Mouse (Mus musculus) T-helper 2 cell (primary cell): Measurements from ENCODE around the gene Ubald1.

Experiments
- in situ Hi-C: fragments of 300-600 bp; cut with MboI, MseI; formaldehyde crosslinking; loops from one replicate; pipeline ENCODE4 v1.15.1; 2025; ENCODE audit warnings: high pct_unique_total_duplicates

Ubald1 gene

GRCm38 (mm10) chr16:4899711-4900110 is 19.6 kb upstream of the Ubald1 start:
- in situ Hi-C loops = no loop called here

DNA sequence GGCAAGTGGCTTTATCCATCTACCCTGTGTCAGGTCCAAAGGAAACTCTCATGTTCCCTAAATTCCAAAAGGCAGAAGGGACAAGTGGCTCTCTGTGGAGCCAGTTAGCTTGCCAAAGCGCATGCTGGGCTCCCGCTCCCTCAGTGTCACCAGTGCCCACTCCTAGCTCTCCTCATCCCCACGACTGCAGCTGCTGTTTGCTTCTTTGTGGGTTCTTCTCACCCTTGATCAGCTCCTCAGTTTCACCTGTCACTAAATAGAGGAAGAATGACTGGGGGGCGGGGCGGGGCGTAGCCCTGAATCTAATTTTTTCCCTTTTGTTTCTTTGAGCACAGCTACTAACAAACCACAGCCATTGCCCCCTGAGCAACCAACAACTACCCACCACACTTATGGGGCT is 18.8 kb upstream of the Ubald1 start:
- in situ Hi-C loops = no loop called here

GRCm38 (mm10) chr16:4897146-4897730 is 17.1 kb upstream of the Ubald1 start:
- in situ Hi-C loops = no loop called here

DNA sequence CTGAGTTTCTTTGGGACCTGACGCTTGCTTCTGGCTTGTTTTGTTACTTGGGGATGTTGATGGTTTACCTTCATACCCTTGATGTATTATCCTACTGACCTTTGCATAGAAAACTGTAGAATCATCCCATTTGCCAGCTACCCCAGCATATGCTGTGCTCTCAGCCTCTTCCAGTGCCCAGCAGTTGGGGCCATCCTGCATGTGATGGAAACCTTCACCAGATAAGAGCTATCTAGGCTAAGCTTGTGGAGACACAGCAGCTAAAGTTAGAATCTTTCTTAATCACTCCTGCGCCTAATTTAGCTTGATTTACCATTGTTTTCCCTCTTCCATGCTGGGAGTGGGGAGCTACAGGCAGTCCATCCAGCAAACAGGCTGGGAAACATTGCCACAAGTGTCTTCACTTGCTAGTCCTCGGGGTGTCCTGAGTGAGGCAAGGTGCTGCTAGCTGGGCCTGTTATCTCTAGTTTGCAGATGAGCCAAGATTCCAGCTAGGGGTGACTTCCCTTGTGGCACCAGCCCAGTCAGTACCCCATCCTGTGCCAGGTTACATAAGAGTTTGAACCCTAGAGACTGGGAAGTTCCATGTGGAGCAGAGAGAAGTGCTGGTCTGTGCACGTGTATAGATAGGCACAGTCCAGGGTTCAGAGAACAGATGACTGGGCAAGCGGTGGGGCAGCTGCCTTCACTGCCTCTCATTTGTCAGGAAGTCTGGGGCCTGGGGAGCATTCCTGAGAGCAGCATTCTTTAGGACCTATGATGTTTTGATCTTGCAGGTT is 16.3 kb upstream of the Ubald1 start:
- in situ Hi-C loops = no loop called here

DNA sequence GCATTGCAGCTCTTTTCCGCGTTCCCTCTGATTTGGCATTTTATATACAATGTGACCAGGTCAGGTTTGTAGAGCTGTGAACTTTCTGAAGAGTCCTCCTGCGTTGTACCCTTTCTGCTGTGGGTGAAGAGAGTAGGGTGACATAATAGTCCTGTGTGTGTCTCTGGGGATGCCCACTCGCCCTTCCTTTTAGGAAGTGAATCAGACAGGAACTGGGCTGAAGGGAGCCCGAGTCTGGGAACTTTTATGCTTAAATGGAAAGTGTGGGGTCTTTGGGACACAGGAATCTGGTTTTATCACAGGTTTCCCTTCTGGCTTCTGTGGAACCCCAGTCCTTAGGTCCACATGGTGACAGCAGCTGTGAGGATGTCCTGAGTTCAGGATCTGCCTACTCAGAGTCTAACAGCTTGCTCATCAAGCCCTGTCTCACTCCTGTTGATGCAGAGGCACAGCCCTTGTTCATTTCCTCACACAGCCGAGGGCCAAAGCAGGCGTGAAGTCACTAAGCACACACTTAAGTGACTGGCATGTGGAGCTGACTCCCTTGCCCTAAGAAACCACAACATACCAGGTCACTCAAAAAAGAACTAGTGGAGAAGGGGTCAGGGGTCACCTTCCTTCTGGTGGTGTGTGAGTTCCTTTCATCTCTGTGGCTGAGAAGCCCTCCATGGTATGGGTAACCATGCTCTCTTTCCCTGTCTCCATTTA is 14.2 kb upstream of the Ubald1 start:
- in situ Hi-C loops = no loop called here

DNA sequence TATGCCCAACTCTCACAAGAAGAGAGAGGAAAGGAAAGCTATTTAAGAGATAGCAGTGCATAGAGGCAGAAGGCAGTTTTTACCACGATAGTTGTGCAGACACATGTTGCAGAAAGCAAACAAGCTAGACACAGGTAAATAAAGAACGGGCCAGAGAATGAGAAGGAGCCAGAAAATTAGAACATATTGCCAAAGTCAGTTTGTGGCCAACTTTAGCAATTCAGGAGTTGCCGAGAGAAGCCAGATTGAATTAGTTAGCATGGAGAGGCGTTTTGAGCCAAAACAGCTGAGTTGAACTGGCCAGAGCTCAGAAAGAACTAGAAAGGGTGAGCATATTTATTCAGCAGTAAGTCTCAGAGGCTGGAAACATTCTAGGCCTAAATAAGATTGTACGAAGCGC is 12.1 kb upstream of the Ubald1 start:
- in situ Hi-C loops = no loop called here

- in situ Hi-C loops = no loop called here
Measured at GRCm38 (mm10) chr16:4890201-4890709, 10.1 kb upstream of the Ubald1 start.

DNA sequence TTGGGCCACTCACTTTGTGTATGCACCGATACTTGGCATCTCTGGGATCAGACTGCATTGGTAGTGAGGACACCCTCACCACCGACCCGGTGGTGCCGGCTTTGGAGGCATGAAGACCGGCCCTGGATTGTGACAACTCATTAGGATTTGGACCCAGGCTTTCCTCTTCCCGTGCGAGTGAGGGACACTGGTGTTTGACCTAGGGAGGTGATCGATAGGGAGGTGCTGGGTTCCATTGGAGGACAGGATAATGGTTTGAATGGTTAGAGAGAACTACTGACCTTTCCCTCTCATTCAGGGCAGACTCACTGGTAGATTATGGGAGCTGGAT is 6.5 kb upstream of the Ubald1 start:
- in situ Hi-C loops = no loop called here

DNA sequence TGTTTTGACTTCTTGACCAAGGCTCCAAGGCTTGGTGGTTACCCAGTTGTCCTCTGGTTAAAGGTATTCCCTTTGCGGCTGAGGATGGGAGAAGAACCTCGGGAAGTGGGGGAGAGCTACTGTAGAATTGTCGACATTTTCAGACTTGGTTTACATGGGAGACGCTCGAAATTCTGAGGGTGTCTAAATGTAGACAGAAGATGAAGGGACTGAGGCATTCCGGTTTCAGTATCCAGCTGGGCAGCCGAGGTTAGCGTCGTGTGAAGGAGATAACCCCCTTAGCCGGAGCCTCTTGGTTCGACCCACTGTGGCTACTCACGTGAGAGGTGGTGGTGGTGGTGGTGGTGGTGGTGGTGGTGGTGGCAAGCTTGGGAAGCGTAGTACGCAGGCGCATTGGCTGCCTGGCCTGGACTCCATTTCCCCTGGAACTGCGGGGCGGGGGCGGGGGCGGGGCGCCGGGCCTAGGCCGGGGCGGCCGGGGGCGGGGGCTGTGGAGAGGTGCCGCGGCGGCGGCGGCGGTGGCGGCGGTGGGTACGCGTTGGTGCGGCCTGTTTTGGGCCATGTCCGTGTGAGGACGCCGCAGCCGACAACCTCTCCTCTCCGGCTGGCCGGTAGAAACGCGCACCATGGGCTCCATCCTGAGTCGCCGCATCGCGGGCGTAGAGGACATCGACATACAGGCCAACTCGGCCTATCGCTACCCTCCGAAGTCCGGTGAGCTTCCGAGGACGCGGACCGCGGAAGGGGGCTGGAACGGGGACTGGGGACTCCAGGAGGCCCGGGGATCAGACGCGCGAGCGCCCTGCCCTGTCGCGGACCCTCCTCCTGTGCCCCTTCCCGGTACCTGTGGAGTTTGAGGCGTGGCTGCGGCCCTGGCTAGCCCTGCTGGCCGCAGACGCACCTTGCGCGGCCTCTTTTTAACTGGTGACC is 5.9 kb upstream of the Ubald1 start, which contains the start of gene Mgrn1:
Gene Mgrn1, plus strand, starts transcription at position 490 of the 930 bp plus-strand sequence.
- in situ Hi-C loops = no loop called here

DNA sequence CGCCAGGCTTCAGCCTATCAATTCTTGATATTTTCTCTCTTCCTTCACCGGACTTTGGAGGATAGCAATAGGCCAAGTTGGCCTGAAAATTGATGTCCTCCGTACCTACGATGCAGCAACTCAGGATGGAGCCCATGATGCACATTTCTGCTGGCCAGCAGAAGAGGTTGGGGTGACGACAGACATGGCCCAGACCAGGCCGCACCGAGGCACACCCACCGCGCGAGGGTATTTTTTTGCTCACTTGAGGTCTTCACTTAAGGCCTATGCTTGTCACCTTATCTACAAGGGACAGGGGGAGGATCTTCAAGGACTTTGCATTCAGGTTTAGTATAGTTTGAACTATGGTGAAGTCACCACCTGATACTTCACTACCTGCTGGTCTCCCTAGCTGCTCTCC is 4.8 kb upstream of the Ubald1 start:
- in situ Hi-C loops = no loop called here

- in situ Hi-C loops = no loop called here
Measured at GRCm38 (mm10) chr16:4881400-4882351, 1.6 kb upstream of the Ubald1 start.

DNA sequence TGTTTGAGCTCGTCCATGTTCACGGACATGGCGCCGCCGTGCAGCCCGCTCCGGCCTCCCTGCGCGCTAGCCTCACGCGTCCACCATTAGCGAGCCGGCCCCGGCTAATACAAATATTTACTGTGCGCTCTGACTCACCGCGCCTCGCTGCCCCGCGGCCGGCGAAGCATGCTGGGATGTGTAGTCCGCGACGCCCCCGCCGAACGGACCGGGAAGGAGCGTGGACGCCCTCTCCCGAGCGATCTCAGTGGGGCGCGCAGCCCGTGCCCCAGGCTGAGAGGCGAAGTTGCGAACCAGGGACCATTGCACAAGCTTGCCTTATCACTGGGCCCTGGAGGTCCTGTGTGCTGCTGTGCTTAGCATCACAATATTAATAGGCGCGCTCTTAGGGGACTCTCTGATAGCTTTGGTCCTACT is 399 bp downstream of the Ubald1 start:
- in situ Hi-C loops = no loop called here

DNA sequence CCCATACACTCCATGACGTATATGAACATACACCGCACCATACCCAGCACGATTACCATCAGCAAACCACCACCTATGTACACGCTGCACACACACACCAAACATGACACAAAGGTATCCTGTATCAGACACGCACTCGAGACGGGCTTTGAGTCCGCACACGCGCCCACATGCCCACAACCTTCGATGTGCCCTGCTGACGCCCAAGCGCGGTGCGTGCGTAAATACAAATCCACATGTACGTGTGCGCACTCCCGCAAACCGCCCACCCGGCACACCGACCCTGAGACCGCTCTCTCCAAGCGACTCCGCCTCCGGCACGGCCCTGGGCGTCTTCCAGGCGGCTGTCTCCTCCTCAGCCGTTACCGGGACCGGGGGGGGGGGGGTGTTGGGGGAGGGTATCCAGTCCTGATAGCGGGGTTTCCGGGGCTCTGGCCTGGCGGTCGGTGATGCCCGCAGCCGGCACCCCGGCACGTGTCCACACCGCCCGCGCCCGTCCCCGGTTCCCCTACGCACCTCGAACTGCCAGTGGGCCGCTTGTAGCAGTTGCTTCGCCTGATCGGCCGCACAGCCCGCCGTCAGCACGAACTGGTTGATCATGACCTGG is 911 bp downstream of the Ubald1 start:
- in situ Hi-C loops = no loop called here

- in situ Hi-C loops = no loop called here
Measured at GRCm38 (mm10) chr16:4878192-4878885, 1.8 kb downstream of the Ubald1 start.

DNA sequence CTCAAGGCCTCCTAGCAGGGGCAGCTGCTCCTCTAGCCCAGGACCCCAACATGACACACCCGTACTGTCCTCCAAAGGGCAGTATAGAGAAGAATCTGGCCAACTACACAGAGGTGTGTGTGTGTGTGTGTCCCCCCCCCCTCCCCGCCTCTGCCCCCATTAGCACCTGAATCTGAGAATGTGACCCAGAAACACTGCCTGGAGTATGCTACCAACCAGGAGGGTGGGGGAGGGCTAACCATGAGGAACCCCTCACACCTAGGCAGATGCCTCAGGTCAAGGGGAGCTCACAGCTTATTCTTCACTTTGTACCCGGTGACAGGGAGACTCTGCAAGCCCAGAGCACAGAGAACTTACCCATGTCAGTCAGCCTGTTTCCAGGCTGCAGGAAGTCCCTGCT is 2.4 kb downstream of the Ubald1 start:
- in situ Hi-C loops = no loop called here

GRCm38 (mm10) chr16:4877195-4877594 is 2.9 kb downstream of the Ubald1 start:
- in situ Hi-C loops = no loop called here

DNA sequence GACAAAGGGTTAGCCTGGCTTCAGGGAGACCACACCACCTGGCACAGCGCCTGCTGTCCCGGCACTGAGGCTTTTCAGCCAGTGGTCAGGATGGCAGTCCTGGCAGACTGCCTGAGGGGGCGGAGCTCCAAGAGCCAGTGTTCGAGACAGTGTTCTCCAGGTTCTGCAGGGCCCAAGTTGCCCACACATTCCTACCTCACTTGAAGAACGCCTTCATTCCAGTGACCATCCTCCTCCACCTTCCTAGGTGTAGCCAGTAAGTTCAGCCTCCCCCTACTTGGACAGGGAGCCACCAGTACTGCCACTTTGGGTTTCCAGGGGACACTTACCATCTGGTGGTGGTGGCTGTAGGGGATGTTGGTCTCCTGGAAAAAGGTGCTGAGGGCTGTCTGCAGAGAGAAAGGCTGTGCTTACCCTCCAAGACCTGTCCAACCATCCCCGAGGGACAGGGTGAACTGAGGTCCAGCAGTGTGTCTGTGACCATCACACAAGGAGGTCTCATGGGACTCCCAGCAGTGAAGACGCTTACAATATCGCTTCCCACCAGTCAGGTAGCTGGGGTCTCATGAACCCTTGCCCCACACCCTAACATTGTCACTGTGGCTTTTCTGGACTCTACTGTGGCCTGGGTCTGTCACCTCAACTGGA is 4.0 kb downstream of the Ubald1 start:
- in situ Hi-C loops = no loop called here

DNA sequence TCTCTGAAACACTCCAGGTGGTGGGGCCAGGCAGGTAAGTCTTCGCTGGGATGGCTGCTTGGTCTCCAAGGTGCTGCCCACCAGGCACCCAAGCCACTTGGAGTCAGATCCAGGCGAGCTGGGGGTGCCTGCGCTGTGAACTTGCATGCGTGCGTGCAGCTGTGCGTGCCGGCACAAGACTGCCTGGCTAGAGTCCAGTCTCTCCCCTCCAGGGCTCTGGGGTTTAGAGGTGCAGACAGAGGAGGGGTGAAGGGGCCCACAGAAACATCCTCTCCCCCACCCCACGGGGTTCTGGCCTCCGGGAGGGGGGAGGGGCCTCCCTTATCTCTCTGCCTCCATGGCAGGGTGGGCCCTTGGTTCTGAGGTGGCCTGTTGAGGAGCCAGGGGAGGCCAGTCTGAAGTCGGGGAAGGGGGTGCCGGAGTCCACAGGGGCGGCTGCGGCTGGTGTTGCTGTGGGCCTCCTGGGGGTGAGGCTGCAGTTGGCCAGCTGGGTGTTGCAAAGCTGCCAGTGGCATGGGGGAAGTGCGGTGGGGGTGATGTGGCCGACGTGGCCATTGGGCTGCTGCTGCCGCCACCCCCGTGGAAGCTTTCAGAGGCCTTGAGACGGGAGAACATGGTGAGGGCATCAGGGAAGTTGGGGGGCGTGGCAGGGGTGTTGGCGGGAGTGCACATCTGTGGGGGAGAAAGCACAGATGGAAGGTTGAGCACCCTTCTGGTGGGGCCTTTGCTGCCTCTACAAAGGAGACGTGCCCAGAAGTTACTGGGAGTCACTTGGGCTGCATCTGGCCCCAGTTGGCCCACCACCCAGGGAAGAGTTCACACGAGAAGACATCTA is 4.7 kb downstream of the Ubald1 start:
- in situ Hi-C loops = no loop called here
